Mouse (Mus musculus): ENCODE results near the gene 1700016K19Rik. TPM values are rescaled to one million over a fixed set of nuclear protein-coding genes. Genes with fewer than 3 reads are reported as not detected.

1700016K19Rik gene
- polyA plus RNA-seq (2014; fragmentation: Nextera tagmentation; extraction: Ambion mirVana), result not detected in 2 replicates

- no peaks in the 10 kb centered on the region for H3K27me3 ChIP-seq (ENCODE audit: control insufficient read depth, insufficient read depth, low read length)
- no peaks in the 10 kb centered on the region for H3K4me1 ChIP-seq (ENCODE audit: control insufficient read depth, insufficient read depth, low read length)
- no peaks in the 10 kb centered on the region for H3K36me3 ChIP-seq (ENCODE audit: control insufficient read depth, insufficient read depth, low read length)
- H3K4me2 ChIP-seq (ENCODE audit: low read depth), result peak within 1 kb of the TSS; percentile 80
- H3K9ac ChIP-seq (ENCODE audit: low read length), result no peak within 1 kb of the TSS
- peak within 1 kb of the TSS; percentile 38 for H3K4me3 ChIP-seq (ENCODE audit: low read depth, low read length)
- WGBS, result 12% methylated on average over 36 of the region's 36 CpGs
- DNase-seq (ENCODE audit: low spot score) (peak; percentile 83), ATAC-seq (ENCODE audit: insufficient read depth, low FRiP score, low TSS enrichment) (no peak)
- H3K9me3 ChIP-seq (ENCODE audit: control insufficient read depth, low read length), result no peaks in the 10 kb centered on the region
- H3K27ac ChIP-seq (ENCODE audit: low read depth, low read length), result no peak within 1 kb of the TSS
Observed at GRCm38 (mm10) chr11:75999440-76000155, at the start of gene 1700016K19Rik. Gene 1700016K19Rik, plus strand, starts transcription at chr11:75999912.

- H3K27me3 ChIP-seq (ENCODE audit: control insufficient read depth, insufficient read depth, low read length), result no peaks in the 10 kb centered on the region
- H3K36me3 ChIP-seq (ENCODE audit: control insufficient read depth, insufficient read depth, low read length), result no peaks in the 10 kb centered on the region
- no peak overlapping the region for H3K4me2 ChIP-seq (ENCODE audit: low read depth)
- no peak overlapping the region for H3K27ac ChIP-seq (ENCODE audit: low read depth, low read length)
- no peaks in the 10 kb centered on the region for H3K9me3 ChIP-seq (ENCODE audit: control insufficient read depth, low read length)
- no peak overlapping the region for H3K9ac ChIP-seq (ENCODE audit: low read length)
- no peak overlapping the region for H3K4me3 ChIP-seq (ENCODE audit: low read depth, low read length)
- no peak for ATAC-seq (ENCODE audit: insufficient read depth, low FRiP score, low TSS enrichment)
- no peak for DNase-seq (ENCODE audit: low spot score)
- 73% methylated on average over 3 of the region's 3 CpGs for WGBS
- H3K4me1 ChIP-seq (ENCODE audit: control insufficient read depth, insufficient read depth, low read length), result peaks cover 5% of the 10 kb centered on the region
Observed at GRCm38 (mm10) chr11:75950459-75950858, 49.3 kb upstream of the 1700016K19Rik start.

- ATAC-seq (ENCODE audit: insufficient read depth, low FRiP score, low TSS enrichment), result no peak
- Histone ChIP-seq H3K27me3 (ENCODE audit: control insufficient read depth, insufficient read depth, low read length) (no peaks in the 10 kb centered on the region), H3K4me2 (ENCODE audit: low read depth) (no peak overlapping the region), H3K27ac (ENCODE audit: low read depth, low read length) (no peak overlapping the region), H3K9me3 (ENCODE audit: control insufficient read depth, low read length) (no peaks in the 10 kb centered on the region), H3K36me3 (ENCODE audit: control insufficient read depth, insufficient read depth, low read length) (no peaks in the 10 kb centered on the region), H3K4me1 (ENCODE audit: control insufficient read depth, insufficient read depth, low read length) (no peaks in the 10 kb centered on the region), H3K9ac (ENCODE audit: low read length) (no peak overlapping the region), H3K4me3 (ENCODE audit: low read depth, low read length) (no peak overlapping the region)
- no peak for DNase-seq (ENCODE audit: low spot score)
- 83% methylated on average over 5 of the region's 5 CpGs for WGBS
Observed at GRCm38 (mm10) chr11:75951895-75952294, 47.8 kb upstream of the 1700016K19Rik start.

- Histone ChIP-seq H3K36me3 (ENCODE audit: control insufficient read depth, insufficient read depth, low read length) (no peaks in the 10 kb centered on the region), H3K9me3 (ENCODE audit: control insufficient read depth, low read length) (no peaks in the 10 kb centered on the region), H3K4me2 (ENCODE audit: low read depth) (no peak overlapping the region), H3K27ac (ENCODE audit: low read depth, low read length) (no peak overlapping the region), H3K27me3 (ENCODE audit: control insufficient read depth, insufficient read depth, low read length) (no peaks in the 10 kb centered on the region), H3K4me1 (ENCODE audit: control insufficient read depth, insufficient read depth, low read length) (no peaks in the 10 kb centered on the region), H3K9ac (ENCODE audit: low read length) (no peak overlapping the region), H3K4me3 (ENCODE audit: low read depth, low read length) (no peak overlapping the region)
- WGBS, result 92% methylated on average over 9 of the region's 9 CpGs
- DNase-seq (ENCODE audit: low spot score), result no peak
- no peak for ATAC-seq (ENCODE audit: insufficient read depth, low FRiP score, low TSS enrichment)
Observed at GRCm38 (mm10) chr11:75954896-75955295, 44.8 kb upstream of the 1700016K19Rik start.

- Histone ChIP-seq H3K4me2 (ENCODE audit: low read depth) (no peak overlapping the region), H3K4me1 (ENCODE audit: control insufficient read depth, insufficient read depth, low read length) (no peaks in the 10 kb centered on the region), H3K4me3 (ENCODE audit: low read depth, low read length) (no peak overlapping the region), H3K36me3 (ENCODE audit: control insufficient read depth, insufficient read depth, low read length) (no peaks in the 10 kb centered on the region), H3K9me3 (ENCODE audit: control insufficient read depth, low read length) (no peaks in the 10 kb centered on the region), H3K27me3 (ENCODE audit: control insufficient read depth, insufficient read depth, low read length) (no peaks in the 10 kb centered on the region), H3K9ac (ENCODE audit: low read length) (no peak overlapping the region), H3K27ac (ENCODE audit: low read depth, low read length) (no peak overlapping the region)
- DNase-seq (ENCODE audit: low spot score) (no peak), ATAC-seq (ENCODE audit: insufficient read depth, low FRiP score, low TSS enrichment) (no peak)
- 47% methylated on average over 8 of the region's 8 CpGs for WGBS
Observed at GRCm38 (mm10) chr11:75956651-75957050, 43.1 kb upstream of the 1700016K19Rik start.

GRCm38 (mm10) chr11:75957124-75957832 lies 42.4 kb upstream of the 1700016K19Rik start:
- no peak for DNase-seq (ENCODE audit: low spot score)
- Histone ChIP-seq H3K36me3 (ENCODE audit: control insufficient read depth, insufficient read depth, low read length) (no peaks in the 10 kb centered on the region), H3K4me3 (ENCODE audit: low read depth, low read length) (no peak overlapping the region), H3K4me2 (ENCODE audit: low read depth) (no peak overlapping the region), H3K9ac (ENCODE audit: low read length) (no peak overlapping the region), H3K27ac (ENCODE audit: low read depth, low read length) (no peak overlapping the region), H3K4me1 (ENCODE audit: control insufficient read depth, insufficient read depth, low read length) (no peaks in the 10 kb centered on the region), H3K27me3 (ENCODE audit: control insufficient read depth, insufficient read depth, low read length) (no peaks in the 10 kb centered on the region), H3K9me3 (ENCODE audit: control insufficient read depth, low read length) (no peaks in the 10 kb centered on the region)
- 76% methylated on average over 17 of the region's 17 CpGs for WGBS
- ATAC-seq (ENCODE audit: insufficient read depth, low FRiP score, low TSS enrichment), result no peak

GRCm38 (mm10) chr11:75961782-75962181 lies 37.9 kb upstream of the 1700016K19Rik start:
- H3K4me2 ChIP-seq (ENCODE audit: low read depth), result no peak overlapping the region
- no peak overlapping the region for H3K4me3 ChIP-seq (ENCODE audit: low read depth, low read length)
- ATAC-seq (ENCODE audit: insufficient read depth, low FRiP score, low TSS enrichment) (no peak), DNase-seq (ENCODE audit: low spot score) (no peak)
- no peak overlapping the region for H3K27ac ChIP-seq (ENCODE audit: low read depth, low read length)
- peaks cover 16% of the 10 kb centered on the region for H3K4me1 ChIP-seq (ENCODE audit: control insufficient read depth, insufficient read depth, low read length)
- WGBS, result 87% methylated on average over 7 of the region's 7 CpGs
- H3K27me3 ChIP-seq (ENCODE audit: control insufficient read depth, insufficient read depth, low read length), result peaks cover 11% of the 10 kb centered on the region; the same call in 1 of the 2 replicates
- H3K36me3 ChIP-seq (ENCODE audit: control insufficient read depth, insufficient read depth, low read length), result no peaks in the 10 kb centered on the region
- no peaks in the 10 kb centered on the region for H3K9me3 ChIP-seq (ENCODE audit: control insufficient read depth, low read length)
- no peak overlapping the region for H3K9ac ChIP-seq (ENCODE audit: low read length)

- H3K27ac ChIP-seq (ENCODE audit: low read depth, low read length), result no peak overlapping the region
- H3K4me2 ChIP-seq (ENCODE audit: low read depth), result no peak overlapping the region
- WGBS, result 17% methylated on average over 11 of the region's 11 CpGs
- DNase-seq (ENCODE audit: low spot score), result peak; percentile 68
- H3K27me3 ChIP-seq (ENCODE audit: control insufficient read depth, insufficient read depth, low read length), result peaks cover 15% of the 10 kb centered on the region; the same call in 1 of the 2 replicates
- peaks cover 16% of the 10 kb centered on the region for H3K4me1 ChIP-seq (ENCODE audit: control insufficient read depth, insufficient read depth, low read length)
- no peak overlapping the region for H3K9ac ChIP-seq (ENCODE audit: low read length)
- no peak overlapping the region for H3K4me3 ChIP-seq (ENCODE audit: low read depth, low read length)
- no peaks in the 10 kb centered on the region for H3K9me3 ChIP-seq (ENCODE audit: control insufficient read depth, low read length)
- no peaks in the 10 kb centered on the region for H3K36me3 ChIP-seq (ENCODE audit: control insufficient read depth, insufficient read depth, low read length)
- no peak for ATAC-seq (ENCODE audit: insufficient read depth, low FRiP score, low TSS enrichment)
Observed at GRCm38 (mm10) chr11:75963730-75964475, 35.8 kb upstream of the 1700016K19Rik start.

Data from neural tube, embryonic 11.5 days (tissue).